Mouse (Mus musculus) layer of hippocampus, postnatal 10 days (tissue): ENCODE data around the gene Ccdc163. TPM values are rescaled to one million over a fixed set of nuclear protein-coding genes. Genes with fewer than 3 reads are reported as not detected.

Experiments
- DNase-seq, 2 experiments: peaks; one replicate each; pipeline ENCODE4 v3.0.0; 2021; ENCODE audit warnings: low spot score in 2 of 2
- total RNA-seq, 2 experiments: library from RNA; stranded (reverse); gene quantifications; 2 replicates each; pipeline ENCODE4 v1.2.3; 2021

Gene Ccdc163
- total RNA-seq, 2 experiments from 2014 or later = 2.7 to 3.2 TPM

GRCm38 (mm10) chr4:116776391-116776790 lies 68.1 kb downstream of the Ccdc163 start:
- no peak for DNase-seq

- DNase-seq = no peak
These were observed 68.8 kb downstream of the Ccdc163 start for GRCm38 (mm10) chr4:116777079-116777478.

GRCm38 (mm10) chr4:116780541-116780940 lies 72.2 kb downstream of the Ccdc163 start:
- no peak for DNase-seq

GRCm38 (mm10) chr4:116781366-116781765 lies 73.1 kb downstream of the Ccdc163 start:
- no peak for DNase-seq

GRCm38 (mm10) chr4:116782171-116782570 lies 73.9 kb downstream of the Ccdc163 start:
- no peak for DNase-seq

- no peak for DNase-seq
These were observed 78.3 kb downstream of the Ccdc163 start for GRCm38 (mm10) chr4:116786587-116786986.

- no peak for DNase-seq
These were observed 79.9 kb downstream of the Ccdc163 start for GRCm38 (mm10) chr4:116787985-116788760.

GRCm38 (mm10) chr4:116788956-116789355 lies 80.6 kb downstream of the Ccdc163 start:
- DNase-seq = peak; percentile 75 to 83

- DNase-seq = no peak
These were observed 84.1 kb downstream of the Ccdc163 start for GRCm38 (mm10) chr4:116792453-116792852.

- no peak for DNase-seq
These were observed 86.0 kb downstream of the Ccdc163 start for GRCm38 (mm10) chr4:116794273-116794672.

GRCm38 (mm10) chr4:116796442-116797110 lies 88.3 kb downstream of the Ccdc163 start:
- no peak for DNase-seq

- DNase-seq = no peak
These were observed 91.6 kb downstream of the Ccdc163 start for GRCm38 (mm10) chr4:116799901-116800300.

Other genes with a start within 250 kb of the Ccdc163 start
- 100 to 1,000 TPM; 110 to 133 TPM for gene Mast2, start 244.3 kb upstream of the Ccdc163 start, total RNA-seq
- gene Ipp, start 201.0 kb upstream of the Ccdc163 start, total RNA-seq = 10 to 100 TPM; 20.2 to 20.8 TPM
- gene Tmem69, start 152.6 kb upstream of the Ccdc163 start, total RNA-seq = 10 to 100 TPM; 12.5 to 13.3 TPM
- 10 to 100 TPM; 28.7 to 33.2 TPM for gene Gpbp1l1, start 150.9 kb upstream of the Ccdc163 start, total RNA-seq
- 1 to 10 TPM; 3.0 to 3.3 TPM for gene Ccdc17, start 111.9 kb upstream of the Ccdc163 start, total RNA-seq
- gene Nasp, start 80.6 kb upstream of the Ccdc163 start, total RNA-seq = 10 to 100 TPM; 74.0 to 74.6 TPM
- gene Akr1a1, start 56.8 kb upstream of the Ccdc163 start, total RNA-seq = 100 to 1,000 TPM; 537 to 556 TPM
- 100 to 1,000 TPM; 174 to 189 TPM for gene Prdx1, start 23.0 kb upstream of the Ccdc163 start, total RNA-seq
- 10 to 100 TPM; 17.3 to 20.7 TPM for gene Mmachc, start 103 bp upstream of the Ccdc163 start, total RNA-seq
- 1 to 10 TPM; 2.9 to 3.8 TPM for gene Tesk2, start 12.4 kb downstream of the Ccdc163 start, total RNA-seq
- 10 to 100 TPM; 14.9 to 15.3 TPM for gene Toe1, start 99.1 kb downstream of the Ccdc163 start, total RNA-seq
- 1 to 10 TPM; 2.1 to 2.9 TPM for gene Mutyh, start 99.2 kb downstream of the Ccdc163 start, total RNA-seq
- 1 to 10 TPM; 1.1 TPM for gene Hpdl, start 113.2 kb downstream of the Ccdc163 start, total RNA-seq
- 10 to 100 TPM; 12.2 to 14.0 TPM for gene Zswim5, start 168.9 kb downstream of the Ccdc163 start, total RNA-seq